Mouse (Mus musculus) midbrain, postnatal 0 days (tissue): ENCODE results near the gene Trhr2. TPM values are rescaled to one million over a fixed set of nuclear protein-coding genes. Genes with fewer than 3 reads are reported as not detected.

Experiments used
- ATAC-seq: fragments of 200-750 bp; cut with Nextera tagmentation; 2 replicates; pipeline ENCODE4 v1.8.0; 2017; ENCODE audit warnings: moderate number of reproducible peaks, mild to moderate bottlenecking, moderate TSS enrichment, moderate library complexity; ENCODE audit not compliant: low FRiP score
- DNase-seq: peaks from one replicate; pipeline ENCODE4 v3.0.0-alpha.2; 2015; ENCODE audit warnings: low spot score
- H3K27ac ChIP-seq: fragments of 300-500 bp; sonication (generic); 2 replicates; pipeline ENCODE4 v1.5.1; 2014; ENCODE audit warnings: low read depth, mild to moderate bottlenecking, low read length, mixed read lengths
- H3K27me3 ChIP-seq: fragments of 300-500 bp; sonication (generic); 2 replicates; pipeline ENCODE4 v1.6.1; 2014; ENCODE audit warnings: low read length, control low read depth, mixed read lengths; ENCODE audit not compliant: insufficient read depth
- H3K36me3 ChIP-seq: fragments of 300-500 bp; sonication (generic); 2 replicates; pipeline ENCODE4 v1.6.1; 2014; ENCODE audit warnings: low read length, control low read depth, mixed read lengths; ENCODE audit not compliant: insufficient read depth
- H3K4me1 ChIP-seq: fragments of 300-500 bp; sonication (generic); 2 replicates; pipeline ENCODE4 v1.6.1; 2014; ENCODE audit warnings: mild to moderate bottlenecking, control low read depth, antibody characterized with exemption, low read length, mixed read lengths; ENCODE audit not compliant: insufficient read depth
- H3K4me2 ChIP-seq: fragments of 300-500 bp; sonication (generic); 2 replicates; pipeline ENCODE4 v1.6.1; 2014; ENCODE audit warnings: low read depth, mild to moderate bottlenecking, low read length, mixed read lengths; ENCODE audit not compliant: poor library complexity, severe bottlenecking
- H3K4me3 ChIP-seq: fragments of 300-500 bp; sonication (generic); 2 replicates; pipeline ENCODE4 v1.5.1; 2014; ENCODE audit warnings: low read depth, mild to moderate bottlenecking, low read length, moderate library complexity
- H3K9ac ChIP-seq: fragments of 300-500 bp; sonication (generic); replicated peaks from 2 replicates; pipeline ENCODE4 v1.6.1; 2014; ENCODE audit warnings: mild to moderate bottlenecking, low read length, moderate library complexity, mixed read lengths; ENCODE audit not compliant: poor library complexity, severe bottlenecking
- H3K9me3 ChIP-seq: fragments of 300-500 bp; sonication (generic); 2 replicates; pipeline ENCODE4 v1.6.1; 2016; ENCODE audit warnings: low read length, control low read depth
- CTCF ChIP-seq: IDR thresholded peaks from 2 replicates; pipeline ENCODE4 v1.5.1; 2016; ENCODE audit warnings: antibody characterized with exemption, mild to moderate bottlenecking
- WGBS: fragments of 180-500 bp; shearing (Covaris S2); extraction: QIAGEN DNeasy Blood & Tissue Kit; methylation state at CpG from one replicate; pipeline ENCODE4 v1.1.7; 2014; 5-methylcytosine and 5-hydroxymethylcytosine counted together
- polyA plus RNA-seq: library from polyadenylated mRNA; unstranded; fragments of >200 nt; fragmentation: Nextera tagmentation; extraction: Ambion mirVana; gene quantifications from 2 replicates; pipeline ENCODE4 v1.2.1, GENCODE M21; 2015
- total RNA-seq: library from RNA; depleted of rRNA; stranded (reverse); fragments of >200 nt; gene quantifications from 2 replicates; pipeline ENCODE4 v1.2.3, GENCODE M21; 2014; rRNA removed

Gene Trhr2
- total RNA-seq, result 0.93 and 3.5 TPM in 2 replicates
- 0.15 and 0.37 TPM in 2 replicates for polyA plus RNA-seq

DNA sequence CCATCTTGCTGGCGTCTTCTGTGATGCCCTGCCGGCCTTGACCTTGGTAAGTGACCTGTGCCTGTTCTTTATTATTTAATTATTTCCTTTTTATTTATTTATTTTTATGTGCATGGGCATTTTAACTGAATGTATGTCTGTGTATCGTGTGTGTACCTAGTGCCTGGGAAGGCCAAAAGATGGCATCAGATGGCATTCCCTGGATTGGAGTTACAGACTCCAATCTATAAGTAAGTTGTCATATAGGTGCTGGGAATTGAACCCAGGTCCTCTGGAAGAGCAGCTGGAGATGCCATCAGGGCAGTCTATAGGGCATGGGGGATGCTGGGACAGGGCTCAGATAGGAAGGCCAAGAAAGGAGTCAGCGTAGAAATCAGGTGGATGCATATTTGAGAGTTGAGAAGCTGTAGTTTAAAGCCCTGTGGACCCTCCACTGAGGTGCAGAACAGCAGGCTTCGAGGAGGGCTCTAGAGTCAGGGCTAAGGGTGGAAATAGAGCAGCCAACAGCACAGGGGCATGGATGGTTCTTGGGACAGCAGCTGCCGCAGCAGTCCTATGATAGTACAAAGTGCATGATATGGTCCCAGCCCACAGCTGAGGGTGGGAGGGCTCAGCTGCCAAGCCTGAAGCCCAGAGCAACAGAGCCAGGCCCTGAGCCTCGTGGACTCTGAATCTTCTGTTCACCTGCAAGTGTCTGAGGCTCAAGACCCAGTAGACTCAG, at the start of gene Trhr2:
Trhr2 (minus strand) TSS at position 51 of the 721 bp plus-strand sequence.
- ATAC-seq, result no peak
- 0 out of 2 replicates have a peak within 1 kb of the TSS, but pooled peaks have one; percentile 8 for H3K9ac ChIP-seq

DNA sequence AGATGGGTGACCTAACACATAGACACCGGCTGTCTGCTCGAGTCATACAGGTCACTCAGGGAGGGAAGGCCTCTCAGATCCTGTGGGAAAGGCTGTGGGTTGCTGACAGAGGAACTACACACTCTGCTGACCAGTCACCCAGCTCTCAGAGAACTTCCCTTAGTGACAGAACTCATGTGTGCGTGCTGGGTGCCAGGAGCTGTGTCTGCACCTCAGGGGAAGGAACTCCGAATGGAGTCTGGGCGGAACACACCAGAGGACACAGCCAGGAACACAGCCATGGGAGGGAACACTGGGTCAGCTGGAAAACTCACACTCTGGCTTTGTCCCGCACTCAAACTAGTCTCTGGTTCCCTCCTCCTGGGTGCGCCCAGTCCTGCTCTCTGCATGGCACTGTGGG, 47.1 kb upstream of the Trhr2 start:
- Histone ChIP-seq H3K9me3 (no peaks in the 10 kb centered on the region), H3K4me3 (no peak overlapping the region), H3K27ac (no peak overlapping the region), H3K36me3 (peaks cover 82% of the 10 kb centered on the region), H3K4me1 (no peaks in the 10 kb centered on the region), H3K4me2 (no peak overlapping the region), H3K27me3 (no peaks in the 10 kb centered on the region), H3K9ac (no peak overlapping the region)
- DNase-seq (no peak), ATAC-seq (no peak)
- TF ChIP-seq CTCF, result no peak
- WGBS, result 97% methylated on average over 7 of the region's 7 CpGs

More for the DNA sequence above, at the start of gene Trhr2:
- H3K4me1 ChIP-seq, result no peaks in the 10 kb centered on the region
- H3K27ac ChIP-seq, result no peak within 1 kb of the TSS
- no peaks in the 10 kb centered on the region for H3K36me3 ChIP-seq
- no peak within 1 kb of the TSS for H3K4me3 ChIP-seq
- DNase-seq, result no peak
- 78% methylated on average over 7 of the region's 7 CpGs for WGBS
- H3K9me3 ChIP-seq, result no peaks in the 10 kb centered on the region
- H3K4me2 ChIP-seq, result no peak within 1 kb of the TSS
- TF ChIP-seq CTCF, result no peak
- H3K27me3 ChIP-seq, result 0 out of 2 replicates have a peak, but pooled peaks cover 8% of the 10 kb centered on the region

DNA sequence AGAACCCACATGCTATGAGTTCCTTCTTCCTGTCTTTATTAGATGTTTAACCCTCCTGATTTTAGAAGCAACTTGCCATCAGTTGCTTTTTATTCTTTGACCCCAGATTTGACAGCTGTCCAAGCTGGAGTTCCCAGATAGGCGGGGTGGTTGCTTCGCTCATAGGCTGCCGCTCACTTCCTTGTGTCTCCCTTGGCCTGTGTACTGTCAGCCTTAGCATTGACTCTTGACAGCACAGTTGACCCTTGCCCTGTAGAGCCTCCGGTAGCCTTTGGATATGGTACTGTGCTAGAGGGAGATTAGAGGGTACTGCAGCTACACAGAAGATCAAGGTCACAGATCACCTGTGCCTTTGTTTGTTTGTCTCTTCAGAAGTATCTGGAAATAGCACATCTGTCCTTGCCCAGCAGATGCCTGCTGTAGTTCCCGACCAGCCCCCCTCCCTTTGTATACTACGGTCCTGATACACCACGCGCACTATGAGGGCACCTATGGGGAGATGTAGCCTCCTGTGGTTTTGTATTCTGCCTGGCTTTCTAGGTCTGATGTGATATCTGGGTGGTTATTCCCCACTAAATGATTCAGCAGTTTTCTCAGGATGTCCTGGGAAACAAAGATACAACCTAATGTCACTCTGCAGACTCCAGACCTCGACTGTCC, 44.7 kb upstream of the Trhr2 start:
- H3K27me3 ChIP-seq, result no peaks in the 10 kb centered on the region
- no peaks in the 10 kb centered on the region for H3K4me1 ChIP-seq
- ATAC-seq, result no peak
- no peak overlapping the region for H3K4me2 ChIP-seq
- H3K4me3 ChIP-seq, result no peak overlapping the region
- no peak for TF ChIP-seq CTCF
- WGBS, result 97% methylated on average over 9 of the region's 9 CpGs
- peaks cover 84% of the 10 kb centered on the region for H3K36me3 ChIP-seq
- H3K9me3 ChIP-seq, result no peaks in the 10 kb centered on the region
- H3K27ac ChIP-seq, result no peak overlapping the region
- no peak for DNase-seq
- H3K9ac ChIP-seq, result no peak overlapping the region

DNA sequence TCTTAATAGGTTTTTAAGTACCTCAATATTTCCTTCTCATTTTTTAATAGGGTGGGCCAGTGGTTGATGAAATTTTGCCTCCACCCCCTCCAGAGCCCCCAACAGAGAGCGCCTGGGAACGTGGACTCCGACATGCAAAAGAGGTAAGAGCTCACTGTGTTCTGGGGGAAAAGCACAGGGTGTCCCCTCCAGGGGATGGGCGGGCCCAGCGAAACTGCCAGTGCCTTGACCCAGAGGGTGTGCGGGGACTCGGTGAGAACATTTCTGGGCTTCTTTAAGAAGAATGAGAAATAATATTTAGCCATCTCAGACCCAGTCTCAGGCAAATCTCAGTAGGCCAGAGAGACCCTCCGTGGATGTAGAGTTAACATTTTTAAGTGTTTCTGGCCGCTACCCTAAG, 37.6 kb upstream of the Trhr2 start:
- Histone ChIP-seq H3K9ac (no peak overlapping the region), H3K4me1 (no peaks in the 10 kb centered on the region), H3K27ac (no peak overlapping the region), H3K27me3 (no peaks in the 10 kb centered on the region), H3K4me3 (no peak overlapping the region), H3K4me2 (no peak overlapping the region), H3K36me3 (peaks cover 66% of the 10 kb centered on the region), H3K9me3 (no peaks in the 10 kb centered on the region)
- no peak for TF ChIP-seq CTCF
- WGBS, result 93% methylated on average over 9 of the region's 9 CpGs
- no peak for ATAC-seq
- DNase-seq, result no peak

DNA sequence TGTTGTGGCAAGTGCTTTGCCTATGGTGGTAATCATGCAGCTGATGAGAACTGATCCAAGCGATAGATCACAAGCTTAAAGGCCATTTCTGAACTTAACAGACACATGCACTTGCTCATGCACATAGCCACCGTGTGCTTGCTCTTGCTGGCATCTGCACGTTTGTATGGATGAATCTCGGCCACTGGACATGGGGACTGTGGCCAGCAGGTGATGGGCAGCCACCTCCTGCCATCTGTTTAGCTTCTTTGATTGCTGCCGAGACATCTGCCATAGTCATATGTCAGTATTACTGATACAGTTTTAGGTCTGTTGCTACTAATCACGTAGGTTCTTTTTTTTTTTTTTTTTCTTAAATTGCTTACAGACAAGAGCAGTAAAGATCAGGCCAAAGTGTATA, 34.7 kb upstream of the Trhr2 start:
- H3K27ac ChIP-seq, result no peak overlapping the region
- no peaks in the 10 kb centered on the region for H3K27me3 ChIP-seq
- no peaks in the 10 kb centered on the region for H3K9me3 ChIP-seq
- TF ChIP-seq CTCF, result no peak
- H3K4me2 ChIP-seq, result no peak overlapping the region
- no peak overlapping the region for H3K9ac ChIP-seq
- H3K4me3 ChIP-seq, result no peak overlapping the region
- peak; percentile 21 for DNase-seq
- WGBS, result 81% methylated on average over 6 of the region's 6 CpGs
- H3K4me1 ChIP-seq, result no peaks in the 10 kb centered on the region
- H3K36me3 ChIP-seq, result peaks cover 46% of the 10 kb centered on the region
- no peak for ATAC-seq

DNA sequence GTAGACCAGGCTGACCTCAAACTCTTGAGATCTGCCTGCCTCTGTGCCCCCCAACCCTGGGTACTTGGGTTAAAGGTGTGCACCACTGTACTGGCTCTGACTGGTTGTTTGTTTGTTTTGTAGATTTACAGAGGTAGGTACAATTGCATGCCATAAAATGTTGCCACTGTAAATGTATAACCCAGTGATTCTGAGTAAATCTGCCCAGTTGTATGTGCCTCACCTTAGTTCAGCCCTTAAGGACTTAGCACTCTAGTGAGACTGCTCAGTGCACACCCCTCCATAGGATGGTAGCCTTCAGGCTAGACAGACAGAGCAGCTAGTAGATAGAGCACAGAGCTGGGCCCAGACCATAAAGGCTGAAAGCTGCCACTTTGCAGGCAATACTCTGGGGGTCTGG, 33.2 kb upstream of the Trhr2 start:
- Histone ChIP-seq H3K27me3 (no peaks in the 10 kb centered on the region), H3K4me3 (no peak overlapping the region), H3K27ac (no peak overlapping the region), H3K4me2 (no peak overlapping the region), H3K4me1 (no peaks in the 10 kb centered on the region), H3K9me3 (no peaks in the 10 kb centered on the region), H3K36me3 (peaks cover 44% of the 10 kb centered on the region), H3K9ac (no peak overlapping the region)
- DNase-seq, result no peak
- ATAC-seq, result no peak
- TF ChIP-seq CTCF, result no peak
